Mouse (Mus musculus) spleen, adult 18-20 months (tissue): Measurements from ENCODE around the gene Scaf1.

Experiments used
- DNase-seq, 2 experiments: peaks; one replicate each; pipeline ENCODE4 v3.0.0; 2022; ENCODE audit warnings: mixed read lengths in 2 of 2

The Scaf1 gene

DNA sequence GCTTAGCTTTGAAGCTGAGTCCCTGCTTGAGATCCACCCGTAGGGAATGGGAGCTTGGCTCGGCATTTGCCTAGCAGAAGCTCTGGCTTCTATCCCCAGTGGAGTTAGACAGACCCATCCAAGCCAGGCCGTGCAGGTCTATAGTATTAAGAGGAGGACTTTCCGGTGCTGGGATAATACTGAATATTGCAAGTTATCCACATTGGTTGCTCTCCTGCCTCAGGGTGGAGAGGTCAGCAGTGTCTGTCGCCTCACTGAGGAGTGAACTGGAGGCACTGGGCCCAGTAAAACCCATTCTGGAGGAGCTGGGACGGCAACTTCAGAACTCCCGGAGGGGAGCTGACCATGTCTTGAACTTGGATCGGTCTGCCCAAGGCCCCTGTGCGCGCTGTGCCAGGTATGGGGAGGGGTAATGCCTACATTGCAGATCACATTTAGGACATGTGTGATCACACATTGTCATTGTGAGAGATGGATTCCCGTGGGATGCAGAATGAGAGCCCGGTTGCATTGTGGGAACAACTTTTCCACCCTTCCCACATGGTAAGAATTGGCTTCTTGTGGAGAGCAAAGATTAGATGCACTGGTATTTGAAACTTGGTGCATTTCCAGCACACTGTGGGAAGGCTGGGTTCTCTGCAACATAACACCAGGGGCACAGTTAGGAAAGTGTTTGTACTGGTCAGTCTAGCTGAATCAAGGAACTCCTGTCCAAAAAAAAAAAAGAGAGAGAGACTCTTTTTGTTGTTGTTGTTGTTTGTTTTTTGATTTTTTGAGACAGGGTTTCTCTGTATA lies 61.9 kb downstream of the Scaf1 start:
- DNase-seq: no peak

DNA sequence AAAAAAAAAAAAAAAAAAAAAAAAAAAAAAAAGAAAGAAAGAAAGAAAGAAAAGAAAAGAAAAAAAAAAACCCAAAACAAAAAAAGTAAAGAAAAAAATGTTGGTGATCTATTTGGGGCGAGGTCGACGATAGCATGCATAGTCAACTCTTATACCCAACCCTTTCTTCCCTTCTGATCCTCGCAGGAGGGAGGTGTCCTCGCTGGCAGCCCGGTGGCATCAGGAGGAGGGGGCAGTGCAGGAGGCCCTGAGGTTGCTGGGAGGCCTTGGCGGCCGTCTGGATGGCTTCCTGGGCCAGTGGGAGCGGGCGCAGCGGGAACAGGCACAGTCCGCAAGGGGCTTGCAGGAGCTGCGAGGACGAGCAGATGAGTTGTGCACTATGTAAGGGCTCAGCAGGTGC lies 62.6 kb downstream of the Scaf1 start:
- no peak for DNase-seq
